Mouse (Mus musculus) CH12.LX (cell line): Measurements from ENCODE around the gene Prickle2. TPM values are rescaled to one million over a fixed set of nuclear protein-coding genes. Genes with fewer than 3 reads are reported as not detected.

Source experiments
- DNase-seq: peaks from one replicate; pipeline ENCODE4 v3.0.0-alpha.2; 2013; ENCODE audit errors: extremely low read depth
- H3K27ac ChIP-seq: 2 replicates; pipeline ENCODE4 v1.5.1; 2012; ENCODE audit warnings: low read depth, mild to moderate bottlenecking, control low read depth, moderate library complexity; ENCODE audit not compliant: insufficient read depth
- H3K27me3 ChIP-seq: replicated peaks from 2 replicates; pipeline ENCODE3; 2012; ENCODE audit warnings: inconsistent platforms
- H3K36me3 ChIP-seq, 2 experiments: replicated peaks in 1 of 2; 2 replicates each; pipeline versions ENCODE3 to v1.6.1; 2012; ENCODE audit warnings: inconsistent platforms in 1 of 2, low read length in 1 of 2, mild to moderate bottlenecking in 1 of 2, mixed read lengths in 1 of 2, moderate library complexity in 1 of 2; ENCODE audit not compliant: control insufficient read depth in 1 of 2, insufficient read depth in 1 of 2
- H3K4me1 ChIP-seq, 2 experiments: 2 replicates each; pipeline ENCODE4 v1.6.1; 2012; ENCODE audit warnings: inconsistent platforms in 1 of 2, moderate library complexity in 1 of 2; ENCODE audit not compliant: insufficient read depth in 2 of 2, control insufficient read depth in 1 of 2
- H3K4me2 ChIP-seq: 2 replicates; pipeline ENCODE4 v1.6.1; 2012; ENCODE audit warnings: low read depth, mild to moderate bottlenecking, control low read depth; ENCODE audit not compliant: poor library complexity, insufficient read depth, severe bottlenecking
- H3K4me3 ChIP-seq, 3 experiments: fragments of 150-350 bp in 1 of 3; sonication (generic) in 1 of 3; replicated peaks in 1 of 3; 2 replicates each; pipeline versions ENCODE3 to v1.5.1; 2011 to 2012; ENCODE audit warnings: low read depth in 2 of 3, low read length in 2 of 3, mild to moderate bottlenecking in 2 of 3, moderate library complexity in 2 of 3, control low read depth in 1 of 3, improper control_type of control experiment in 1 of 3, inconsistent platforms in 1 of 3, mixed read lengths in 1 of 3; ENCODE audit not compliant: poor library complexity in 1 of 3
- H3K79me2 ChIP-seq: replicated peaks from 2 replicates; pipeline ENCODE4 v1.6.1; 2012; ENCODE audit warnings: mild to moderate bottlenecking, moderate library complexity; ENCODE audit not compliant: control insufficient read depth, poor library complexity, insufficient read depth, severe bottlenecking; ENCODE audit errors: extremely low read depth
- H3K9ac ChIP-seq: 2 replicates; pipeline ENCODE4 v1.6.1; 2012; ENCODE audit warnings: low read depth, mild to moderate bottlenecking, control low read depth, moderate library complexity; ENCODE audit not compliant: insufficient read depth
- H3K9me3 ChIP-seq: replicated peaks from 2 replicates; pipeline ENCODE3; 2012; ENCODE audit warnings: low read length, inconsistent platforms, mixed read lengths
- CHD1 ChIP-seq: IDR thresholded peaks from 2 replicates; pipeline ENCODE4 v1.6.1; 2012; ENCODE audit warnings: low read depth, low read length, improper control_type of control experiment, inconsistent platforms
- CTCF ChIP-seq, 2 experiments: IDR thresholded peaks in 1 of 2; conservative IDR thresholded peaks in 1 of 2; 2 replicates each; pipeline ENCODE4 v1.5.1; 2011 to 2012; ENCODE audit warnings: low read depth in 2 of 2, low read length in 2 of 2, improper control_type of control experiment in 1 of 2, inconsistent platforms in 1 of 2, mild to moderate bottlenecking in 1 of 2, moderate library complexity in 1 of 2
- ELF1 ChIP-seq: IDR thresholded peaks from 2 replicates; pipeline ENCODE4 v1.6.1; 2014; ENCODE audit warnings: low read depth, mild to moderate bottlenecking, inconsistent platforms, low read length, improper control_type of control experiment
- ETS1 ChIP-seq: conservative IDR thresholded peaks from 2 replicates; pipeline ENCODE4 v1.6.1; 2012; ENCODE audit warnings: low read depth, mild to moderate bottlenecking, inconsistent platforms, low read length, improper control_type of control experiment, moderate library complexity
- GABPA ChIP-seq: IDR thresholded peaks from 2 replicates; pipeline ENCODE4 v1.6.1; 2012; ENCODE audit warnings: low read depth, low read length, improper control_type of control experiment, inconsistent platforms; ENCODE audit not compliant: insufficient replicate concordance
- HCFC1 ChIP-seq: IDR thresholded peaks from 2 replicates; pipeline ENCODE4 v1.6.1; 2012; ENCODE audit warnings: low read depth, mild to moderate bottlenecking, inconsistent platforms, low read length, improper control_type of control experiment
- KAT2A ChIP-seq: IDR thresholded peaks from 2 replicates; pipeline ENCODE4 v1.6.1; 2012; ENCODE audit warnings: low read length, improper control_type of control experiment, inconsistent platforms; ENCODE audit not compliant: insufficient replicate concordance
- MAX ChIP-seq: IDR thresholded peaks from 2 replicates; pipeline ENCODE4 v1.6.1; 2011; ENCODE audit warnings: low read length, improper control_type of control experiment
- MAZ ChIP-seq: IDR thresholded peaks from 2 replicates; pipeline ENCODE4 v1.6.1; 2012; ENCODE audit warnings: low read depth, mild to moderate bottlenecking, inconsistent platforms, low read length, improper control_type of control experiment, moderate library complexity
- MEF2A ChIP-seq: IDR thresholded peaks from 2 replicates; pipeline ENCODE4 v1.6.1; 2014; ENCODE audit warnings: low read depth, mild to moderate bottlenecking, inconsistent platforms, low read length, improper control_type of control experiment, borderline replicate concordance
- MYC ChIP-seq: IDR thresholded peaks from 2 replicates; pipeline ENCODE4 v1.6.1; 2011; ENCODE audit warnings: low read depth, mild to moderate bottlenecking, improper control_type of control experiment, low read length
- NRF1 ChIP-seq: IDR thresholded peaks from 2 replicates; pipeline ENCODE4 v1.6.1; 2014; ENCODE audit warnings: low read depth, mild to moderate bottlenecking, inconsistent platforms, low read length, improper control_type of control experiment, moderate library complexity
- POLR2A ChIP-seq: IDR thresholded peaks from 2 replicates; pipeline ENCODE4 v1.6.1; 2011; ENCODE audit warnings: low read depth, mild to moderate bottlenecking, improper control_type of control experiment, low read length
- POLR2AphosphoS2 ChIP-seq: IDR thresholded peaks from 2 replicates; pipeline ENCODE4 v1.6.1; 2011; ENCODE audit warnings: low read depth, low read length, improper control_type of control experiment
- RAD21 ChIP-seq: IDR thresholded peaks from 2 replicates; pipeline ENCODE4 v1.6.1; 2011; ENCODE audit warnings: low read depth, mild to moderate bottlenecking, low read length, improper control_type of control experiment, moderate library complexity
- SMC3 ChIP-seq: IDR thresholded peaks from 2 replicates; pipeline ENCODE4 v1.6.1; 2011; ENCODE audit warnings: low read depth, low read length, improper control_type of control experiment
- UBTF ChIP-seq: IDR thresholded peaks from 2 replicates; pipeline ENCODE4 v1.6.1; 2012; ENCODE audit warnings: low read depth, mild to moderate bottlenecking, inconsistent platforms, low read length, improper control_type of control experiment, moderate library complexity
- ZC3H11A ChIP-seq: IDR thresholded peaks from 2 replicates; pipeline ENCODE4 v1.6.1; 2012; ENCODE audit warnings: low read depth, mild to moderate bottlenecking, inconsistent platforms, low read length, improper control_type of control experiment
- ZKSCAN1 ChIP-seq: IDR thresholded peaks from 2 replicates; pipeline ENCODE4 v1.6.1; 2012; ENCODE audit warnings: low read depth, inconsistent platforms, low read length, improper control_type of control experiment, borderline replicate concordance
- ZMIZ1 ChIP-seq: IDR thresholded peaks from 2 replicates; pipeline ENCODE4 v1.6.1; 2012; ENCODE audit warnings: low read depth, mild to moderate bottlenecking, inconsistent platforms, low read length, improper control_type of control experiment
- dilution Hi-C: fragments of 300-500 bp; cut with MboI; formaldehyde crosslinking; loops from 2 replicates; pipeline ENCODE4 v1.14.3; 2020; ENCODE audit warnings: low sequenced_read_pairs; ENCODE audit not compliant: extremely low pct_unique_long_range_greater_than_20kb, extremely low pct_ligation_motif_present
- in situ Hi-C: fragments of 300-500 bp; cut with MboI; formaldehyde crosslinking; loops from 3 replicates; pipeline ENCODE4 v1.14.3; 2019; ENCODE audit warnings: low sequenced_read_pairs, low pct_ligation_motif_present, low pct_unique_long_range_greater_than_20kb, mixed read lengths
- polyA plus RNA-seq: library from polyadenylated mRNA; unstranded; fragments of >175 nt; gene quantifications from 2 replicates; pipeline ENCODE4 v1.2.1, GENCODE M21; 2012; ENCODE audit warnings: low read depth; ENCODE audit not compliant: insufficient read length
- total RNA-seq, 2 experiments: library from RNA; depleted of rRNA; stranded (reverse); fragments of 300-350 nt in 1 of 2; fragments of >200 nt in 1 of 2; gene quantifications; 2 replicates each; pipeline ENCODE4 v1.2.3; 2012 to 2014

Gene Prickle2
- total and polyA plus RNA-seq, 3 experiments, result not detected

GRCm38 (mm10) chr6:92570090-92570489, 135.9 kb downstream of the Prickle2 start:
- H3K27ac ChIP-seq, result no peak overlapping the region
- H3K27me3 ChIP-seq, result no peaks in the 10 kb centered on the region
- H3K9me3 ChIP-seq, result peaks cover 63% of the 10 kb centered on the region
- H3K79me2 ChIP-seq, result no peaks in the 10 kb centered on the region
- in situ Hi-C loops, result no loop called here
- dilution Hi-C loops, result no loop called here
- H3K4me1 ChIP-seq, result no peaks in the 10 kb centered on the region
- no peak overlapping the region for H3K4me3 ChIP-seq
- DNase-seq, result no peak
- no peak overlapping the region for H3K4me2 ChIP-seq
- H3K36me3 ChIP-seq, result no peaks in the 10 kb centered on the region
- TF ChIP-seq HCFC1 (no peak), ETS1 (no peak), SMC3 (no peak), UBTF (no peak), NRF1 (no peak), MYC (no peak), KAT2A (no peak), GABPA (no peak), POLR2A (no peak), ZMIZ1 (no peak), MEF2A (no peak), ZC3H11A (no peak)
- no peak overlapping the region for H3K9ac ChIP-seq

DNA sequence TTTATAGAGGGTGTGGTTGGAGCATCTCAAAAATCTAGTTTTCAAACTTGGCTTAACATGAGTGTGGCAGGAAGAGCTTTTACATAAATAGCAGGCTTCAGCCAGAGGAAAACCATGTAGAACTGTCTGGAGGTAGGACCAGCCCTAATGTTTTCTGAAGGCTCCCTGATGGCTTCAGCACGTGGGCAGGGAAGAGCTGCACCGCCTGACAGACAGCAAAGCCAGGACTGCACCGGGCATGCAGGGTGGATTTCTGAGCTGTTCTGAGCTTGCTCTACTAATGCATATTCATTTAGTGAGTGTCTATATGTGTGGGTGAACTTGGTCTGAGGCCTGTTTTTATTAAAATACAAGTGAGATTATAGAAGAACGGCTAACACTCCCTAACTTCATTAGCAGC, 136.7 kb downstream of the Prickle2 start:
- dilution Hi-C loops, result no loop called here

More for the DNA sequence above, 136.7 kb downstream of the Prickle2 start:
- in situ Hi-C loops, result no loop called here
- Histone ChIP-seq H3K27me3 (no peaks in the 10 kb centered on the region), H3K9ac (no peak overlapping the region), H3K4me2 (no peak overlapping the region), H3K36me3 (no peaks in the 10 kb centered on the region), H3K79me2 (no peaks in the 10 kb centered on the region), H3K27ac (no peak overlapping the region), H3K9me3 (peaks cover 58% of the 10 kb centered on the region), H3K4me3 (no peak overlapping the region)
- TF ChIP-seq ELF1 (no peak), MEF2A (no peak), CTCF (conservative IDR thresholded peaks at IDR 0.05 in 1 of 2, IDR thresholded peaks at IDR 0.05 in 1 of 2; ENCODE audit: low read depth in 2 of 2, low read length in 2 of 2) (no peak), ZC3H11A (no peak), ETS1 (no peak), RAD21 (no peak), POLR2A (no peak), GABPA (no peak), UBTF (no peak), ZKSCAN1 (no peak), KAT2A (no peak), MAX (no peak), MAZ (no peak), CHD1 (no peak), POLR2AphosphoS2 (no peak)
- TF ChIP-seq, all 38 proteins: peak for 0
- H3K4me1 ChIP-seq, result no peaks in the 10 kb centered on the region
- DNase-seq, result no peak
